Mouse (Mus musculus) right cerebral cortex, postnatal 4 days (tissue): ENCODE measurements at regions not wholly inside any gene's neighbourhood (a gene's known extent, or its start where the extent isn't known, plus 50 kb on each side); places are given as distances from the start of the nearest gene placed in this dataset.
"Not testable (repeated sequence)": the region's sequence is repeated elsewhere in the genome, so short reads cannot be mapped to it uniquely, and the experiment has no call there.

ENCODE experiments used
- DNase-seq: peaks from one replicate; pipeline ENCODE4 v3.0.0-alpha.2; 2022

DNA sequence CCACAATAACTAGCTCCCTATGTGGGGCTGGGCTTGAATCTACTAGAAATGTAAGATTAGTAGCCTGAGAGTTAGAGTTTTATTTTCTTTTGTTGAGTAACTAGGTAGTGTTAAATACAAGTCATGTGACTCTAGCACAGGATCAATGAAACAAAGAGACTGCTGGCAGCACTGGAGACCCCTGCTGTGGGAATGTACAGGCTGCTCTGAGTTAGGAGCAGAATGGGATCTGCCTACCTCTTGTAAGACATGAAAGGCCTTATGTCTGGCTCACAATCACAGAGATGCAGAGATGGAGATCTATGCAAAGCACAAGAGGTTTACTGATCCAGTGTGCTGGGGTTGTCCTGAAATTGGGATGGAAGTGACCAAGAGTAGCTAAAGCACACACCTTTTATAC lies 193.9 kb upstream of the Kcnmb2 start:
- not testable (repeated sequence) for DNase-seq

DNA sequence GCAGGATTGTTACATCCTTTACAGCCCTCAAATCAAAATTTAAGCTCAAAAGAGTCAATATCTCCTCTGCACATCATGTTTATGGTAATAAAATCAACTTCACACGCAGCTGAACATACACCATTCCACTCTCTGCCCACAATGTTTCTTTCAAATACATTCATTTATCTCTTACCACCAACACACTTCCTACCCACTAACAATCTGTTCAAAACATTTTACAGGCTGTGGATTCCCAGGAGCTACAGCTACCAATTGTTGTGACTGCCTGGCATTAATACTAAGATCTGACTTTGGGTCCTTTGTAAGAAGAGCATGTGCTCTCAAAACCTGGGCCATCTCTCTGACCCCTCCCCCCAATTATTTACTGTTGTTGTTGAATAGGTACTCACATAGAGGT lies 161.0 kb upstream of the Kcnmb2 start:
- no peak for DNase-seq

- no peak for DNase-seq
Measured at GRCm38 (mm10) chr3:31755881-31756280, 146.4 kb upstream of the Kcnmb2 start.

DNA sequence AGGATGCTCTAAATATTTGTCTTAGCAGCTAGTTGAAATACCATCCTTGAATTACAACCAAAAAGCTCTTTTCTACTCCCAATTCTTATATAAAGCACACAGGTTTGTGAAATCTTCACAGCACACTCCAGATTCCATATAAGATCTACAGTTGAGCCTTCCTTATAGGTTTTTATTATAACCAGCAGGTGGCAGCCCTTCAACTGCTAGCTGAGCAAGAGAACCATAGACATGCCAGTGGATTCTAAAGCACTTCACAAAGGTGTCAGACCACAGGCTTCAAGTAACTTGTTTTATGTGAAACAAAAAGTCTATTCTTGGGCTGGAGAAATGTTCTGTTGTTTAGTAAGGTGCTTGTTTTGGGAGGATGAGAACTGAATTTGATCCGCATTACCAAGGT lies 133.1 kb upstream of the Kcnmb2 start:
- DNase-seq, result no peak

DNA sequence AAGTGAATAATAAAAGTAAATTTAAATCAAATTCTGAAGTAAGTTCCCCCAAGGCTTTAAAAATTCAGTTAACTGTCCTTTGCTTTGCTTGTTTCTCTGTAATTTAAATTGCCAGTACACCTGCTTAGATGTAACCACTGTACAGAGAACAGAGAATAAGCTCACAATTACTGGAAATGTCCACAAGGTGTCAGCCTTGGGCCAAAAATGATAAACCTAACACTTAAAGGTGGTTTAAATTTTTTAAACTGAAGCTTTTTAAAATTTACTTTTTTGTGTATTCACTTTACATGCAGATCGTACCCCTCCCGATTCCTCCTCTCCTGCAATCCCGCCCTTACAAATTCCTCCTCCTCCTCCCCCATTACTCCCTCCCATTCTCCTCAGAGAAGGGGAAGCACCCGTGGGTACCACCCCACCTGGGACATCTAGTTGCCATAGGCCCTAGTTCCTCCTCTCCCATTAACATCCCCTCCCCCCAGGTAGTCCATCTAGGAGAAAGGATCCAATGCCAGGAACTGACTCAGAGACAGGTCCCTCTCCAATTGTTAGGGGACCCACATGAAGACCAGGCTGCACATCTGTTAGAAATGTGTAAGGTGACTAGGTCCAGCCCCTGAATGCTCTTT lies 111.9 kb upstream of the Kcnmb2 start:
- DNase-seq, result peak; percentile 42

DNA sequence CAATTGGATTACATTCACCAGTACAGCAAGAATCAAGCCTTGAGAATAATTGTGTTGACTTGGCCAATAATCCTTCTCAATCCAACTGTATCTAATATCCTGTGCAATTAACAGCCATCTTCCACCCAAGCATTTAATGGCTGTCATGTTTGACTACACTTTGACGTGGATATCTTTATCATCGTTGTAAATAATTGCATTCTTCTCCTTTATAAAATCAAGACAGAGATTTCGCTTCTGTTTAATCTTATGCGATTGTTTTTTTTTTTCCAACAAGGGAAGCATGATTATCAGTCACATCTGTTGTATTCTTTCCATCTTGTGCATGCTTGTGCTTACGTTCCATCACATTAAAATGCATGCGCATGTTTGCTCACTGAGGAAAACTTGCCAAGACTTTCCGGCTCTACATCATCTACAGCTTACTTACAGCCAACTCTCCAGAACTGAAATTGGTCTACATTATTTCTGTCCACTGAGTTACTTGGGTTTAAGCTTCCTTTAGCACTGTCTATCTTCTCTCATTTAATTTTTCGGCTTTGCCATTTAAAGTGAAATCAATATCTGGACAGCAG lies 108.8 kb upstream of the Kcnmb2 start:
- no peak for DNase-seq

- DNase-seq, result no peak
Measured at GRCm38 (mm10) chr3:31796621-31797020, 105.7 kb upstream of the Kcnmb2 start.

DNA sequence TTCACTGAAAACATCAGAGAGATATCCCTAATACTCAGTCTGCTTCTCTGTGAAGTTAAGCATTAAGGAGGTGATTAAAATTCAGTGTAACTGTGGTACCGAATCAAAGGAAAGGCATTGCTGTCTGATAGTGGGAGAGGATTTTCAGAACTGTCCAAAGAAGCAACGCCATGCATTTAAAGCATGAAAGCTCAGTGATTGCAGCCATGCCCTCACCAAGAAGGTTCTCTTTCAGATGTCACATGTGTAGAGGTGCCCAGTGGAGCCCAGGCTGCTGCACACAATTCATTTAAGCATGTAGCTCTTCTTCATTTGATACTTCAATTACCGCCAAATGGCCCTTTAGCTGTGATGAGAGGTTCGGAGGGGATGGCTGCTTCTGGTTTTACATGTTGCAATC lies 103.1 kb upstream of the Kcnmb2 start:
- DNase-seq, result no peak

DNA sequence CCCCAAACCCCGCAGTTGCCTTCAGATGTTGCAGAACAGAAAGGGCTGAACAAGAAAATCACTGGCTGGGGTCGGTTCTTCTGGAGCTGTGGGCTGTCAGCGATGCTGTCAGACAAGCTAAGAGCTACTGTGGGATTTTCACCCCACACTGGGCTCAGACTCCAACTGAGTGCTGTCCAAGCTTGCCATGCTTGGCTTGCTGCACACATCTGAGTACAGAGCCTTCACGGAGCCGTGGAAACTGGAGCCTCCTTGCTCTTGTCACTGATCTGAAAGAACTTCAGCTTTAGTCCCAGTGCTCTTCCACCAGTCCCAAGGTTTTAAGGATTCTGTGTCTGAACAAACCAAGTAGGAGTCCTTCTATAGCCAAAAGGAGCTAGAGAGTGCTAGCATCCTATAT lies 98.3 kb upstream of the Kcnmb2 start:
- DNase-seq, result no peak

- DNase-seq, result no peak
Measured at GRCm38 (mm10) chr3:31807741-31808140, 94.6 kb upstream of the Kcnmb2 start.

GRCm38 (mm10) chr3:31809131-31809530 lies 93.2 kb upstream of the Kcnmb2 start:
- not testable (repeated sequence) for DNase-seq

DNA sequence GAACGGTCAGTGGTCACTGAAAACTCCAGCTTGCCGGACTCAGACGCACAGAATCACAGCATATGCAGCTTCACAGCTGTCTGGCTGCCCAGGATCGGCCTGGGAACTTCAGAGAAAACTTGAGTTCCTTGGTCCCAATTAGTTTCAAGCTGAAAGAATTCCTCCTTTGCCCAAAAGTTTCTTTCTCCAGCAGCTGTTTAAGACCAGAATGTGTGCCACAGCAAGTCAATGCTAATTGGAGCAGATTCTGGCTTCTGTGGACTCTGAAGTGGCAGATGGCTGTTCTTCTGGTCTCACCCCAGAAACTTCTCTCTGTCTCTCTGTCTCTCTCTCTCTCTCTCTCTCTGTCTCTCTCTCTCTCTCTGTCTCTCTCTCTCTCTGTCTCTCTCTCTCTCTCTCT lies 91.1 kb upstream of the Kcnmb2 start:
- DNase-seq, result no peak

GRCm38 (mm10) chr3:31831913-31832312 lies 70.4 kb upstream of the Kcnmb2 start:
- DNase-seq, result no peak

GRCm38 (mm10) chr3:31841253-31841652 lies 61.1 kb upstream of the Kcnmb2 start:
- no peak for DNase-seq

GRCm38 (mm10) chr3:31847087-31847486 lies 55.2 kb upstream of the Kcnmb2 start:
- no peak for DNase-seq
